Comparison of ENCODE assay signal across 8 mouse cellular contexts in the genomic region with DNA sequence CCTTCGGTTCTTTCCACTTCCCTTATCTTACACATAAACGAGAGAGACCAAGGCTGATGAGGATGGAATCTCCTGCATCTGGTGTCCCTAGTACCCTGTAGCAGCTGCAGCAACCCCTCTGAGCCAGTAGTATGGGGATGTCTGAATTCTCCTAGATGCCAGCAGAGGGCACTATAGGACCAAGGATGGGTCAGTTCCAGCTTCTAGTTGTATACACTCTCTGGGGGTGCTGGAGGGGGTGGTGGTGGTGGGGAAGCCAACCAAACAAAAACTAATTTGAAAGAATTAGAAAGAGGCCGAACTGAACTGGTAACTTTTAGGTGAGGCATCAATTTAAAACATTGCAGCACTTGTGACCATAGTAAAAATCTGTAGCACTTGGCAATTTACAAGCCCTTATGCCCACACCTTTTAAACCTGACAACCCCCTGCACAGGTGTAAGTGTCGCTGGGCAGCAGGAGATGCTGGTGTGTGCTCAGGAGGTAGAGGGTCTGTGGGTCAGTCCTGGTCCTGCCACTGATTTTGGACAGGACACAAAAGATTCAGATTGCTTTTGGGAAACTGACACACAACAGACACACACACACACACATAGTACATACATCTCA. TPM values are rescaled to one million over a fixed set of nuclear protein-coding genes. Genes with fewer than 3 reads are reported as not detected.
DNase-seq lines count a peak whose midpoint lies in the region; ATAC-seq and TF ChIP-seq lines count a peak whose summit lies in the region.

No protein-coding gene starts in this region.

- H3K27ac ChIP-seq in gastrocnemius, adult 2 months, result no peak overlapping the region
- H3K27ac ChIP-seq in intestine, embryonic 15.5 days, result no peak overlapping the region
- 0 out of 2 replicates have a peak overlapping the region, but pooled peaks have one; percentile 53 for H3K27ac ChIP-seq in limb, embryonic 12.5 days
- no peak overlapping the region; the same call in 1 of the 2 replicates for H3K27ac ChIP-seq in midbrain, embryonic 16.5 days (ENCODE audit: low read length)
- H3K27ac ChIP-seq in stomach, postnatal 0 days (replicated peaks), result no peak overlapping the region

- no peaks in the 10 kb centered on the region for H3K9me3 ChIP-seq in intestine, embryonic 15.5 days
- no peaks in the 10 kb centered on the region for H3K9me3 ChIP-seq in limb, embryonic 12.5 days
- no peaks in the 10 kb centered on the region for H3K9me3 ChIP-seq in midbrain, embryonic 16.5 days (replicated peaks; ENCODE audit: control insufficient read depth, low read length, poor library complexity, severe bottlenecking)
- H3K9me3 ChIP-seq in stomach, postnatal 0 days (ENCODE audit: control insufficient read depth, low read length), result no peaks in the 10 kb centered on the region

- 17% methylated on average over 4 of the region's 4 CpGs for WGBS in intestine, embryonic 15.5 days
- WGBS in limb, embryonic 12.5 days, result 16% methylated on average over 4 of the region's 4 CpGs
- 17% methylated on average over 4 of the region's 4 CpGs for WGBS in midbrain, embryonic 16.5 days
- 18% methylated on average over 4 of the region's 4 CpGs for WGBS in stomach, postnatal 0 days

- DNase-seq in B cell, adult 2 months, result peak; percentile 77 to 80
- DNase-seq in ZHBTc4 (ENCODE audit: low read depth, low spot score), result peak; percentile 79
- DNase-seq in cerebellum, postnatal 36 days, result peak; percentile 72 to 81
- peak; percentile 57 for DNase-seq in gastrocnemius, adult 2 months
- DNase-seq in stomach, postnatal 0 days (ENCODE audit: low spot score), result peak; percentile 59

- H3K9ac ChIP-seq in intestine, embryonic 15.5 days, result no peak overlapping the region
- H3K9ac ChIP-seq in limb, embryonic 12.5 days (replicated peaks), result no peak overlapping the region
- no peak overlapping the region for H3K9ac ChIP-seq in midbrain, embryonic 16.5 days (ENCODE audit: low read depth, low read length)
- no peak overlapping the region for H3K9ac ChIP-seq in stomach, postnatal 0 days (ENCODE audit: low read length)

- intact Hi-C loops in gastrocnemius, adult 2 months (cut with DNase I), result loop anchor here (2.0 to 10.0 kb wide), 3 partner anchors 567 to 785 kb away; no protein-coding TSS in a partner anchor

- ATAC-seq in intestine, embryonic 15.5 days, result peak; percentile 77
- peak; percentile 76; the same call in 1 of the 2 replicates for ATAC-seq in limb, embryonic 12.5 days (ENCODE audit: insufficient number of reproducible peaks, insufficient read depth, low FRiP score, low TSS enrichment, low read depth)
- ATAC-seq in midbrain, embryonic 16.5 days, result peak; percentile 88
- peak; percentile 69; the same call in 1 of the 2 replicates for ATAC-seq in stomach, postnatal 0 days (ENCODE audit: low FRiP score, low TSS enrichment)

- TF ChIP-seq EP300 in stomach, postnatal 0 days (optimal IDR thresholded peaks at IDR 0.05), result no peak

- no peak overlapping the region for H3K4me3 ChIP-seq in gastrocnemius, adult 2 months
- no peak overlapping the region for H3K4me3 ChIP-seq in intestine, embryonic 15.5 days (replicated peaks)
- no peak overlapping the region for H3K4me3 ChIP-seq in limb, embryonic 12.5 days (replicated peaks)
- H3K4me3 ChIP-seq in midbrain, embryonic 16.5 days (ENCODE audit: low read depth, low read length), result no peak overlapping the region
- no peak overlapping the region for H3K4me3 ChIP-seq in stomach, postnatal 0 days (ENCODE audit: low read depth, low read length)

- no peaks in the 10 kb centered on the region for H3K36me3 ChIP-seq in intestine, embryonic 15.5 days
- no peaks in the 10 kb centered on the region for H3K36me3 ChIP-seq in limb, embryonic 12.5 days
- no peaks in the 10 kb centered on the region for H3K36me3 ChIP-seq in midbrain, embryonic 16.5 days (ENCODE audit: control insufficient read depth, insufficient read depth, low read length)
- no peaks in the 10 kb centered on the region for H3K36me3 ChIP-seq in stomach, postnatal 0 days (ENCODE audit: control insufficient read depth, insufficient read depth, low read length)

- no peak overlapping the region for H3K4me2 ChIP-seq in intestine, embryonic 15.5 days (replicated peaks)
- H3K4me2 ChIP-seq in limb, embryonic 12.5 days, result no peak overlapping the region
- H3K4me2 ChIP-seq in midbrain, embryonic 16.5 days (ENCODE audit: low read length), result no peak overlapping the region
- no peak overlapping the region for H3K4me2 ChIP-seq in stomach, postnatal 0 days (replicated peaks; ENCODE audit: low read depth)

- no peaks in the 10 kb centered on the region for H3K4me1 ChIP-seq in intestine, embryonic 15.5 days (replicated peaks)
- H3K4me1 ChIP-seq in limb, embryonic 12.5 days (replicated peaks), result peaks cover 23% of the 10 kb centered on the region
- peaks cover 11% of the 10 kb centered on the region for H3K4me1 ChIP-seq in midbrain, embryonic 16.5 days (ENCODE audit: control insufficient read depth, insufficient read depth, low read length)
- no peaks in the 10 kb centered on the region for H3K4me1 ChIP-seq in stomach, postnatal 0 days (replicated peaks; ENCODE audit: control insufficient read depth, insufficient read depth)

- TF ChIP-seq CTCF in gastrocnemius, adult 2 months (IDR thresholded peaks at IDR 0.05), result peak; percentile 75
- TF ChIP-seq CTCF in stomach, postnatal 0 days (IDR thresholded peaks at IDR 0.05; ENCODE audit: low read depth), result peak; percentile 88

- H3K27me3 ChIP-seq in intestine, embryonic 15.5 days (replicated peaks), result no peaks in the 10 kb centered on the region
- peaks cover 6% of the 10 kb centered on the region; the same call in 1 of the 2 replicates for H3K27me3 ChIP-seq in limb, embryonic 12.5 days
- no peaks in the 10 kb centered on the region for H3K27me3 ChIP-seq in midbrain, embryonic 16.5 days (ENCODE audit: control insufficient read depth, insufficient read depth, low read depth, low read length)
- no peaks in the 10 kb centered on the region for H3K27me3 ChIP-seq in stomach, postnatal 0 days (ENCODE audit: control insufficient read depth, insufficient read depth, low read length)

RNA-seq across cellular contexts. Expression of a gene that starts 38.2 kb away (rescaled TPM):
- total RNA-seq in gastrocnemius, adult 2 months (2021), result 10 to 100 TPM; 40.4 to 43.8 TPM
- 13.0 and 13.1 TPM in 2 replicates for polyA plus RNA-seq in intestine, embryonic 15.5 days (2015; fragmentation: Nextera tagmentation; extraction: Ambion mirVana)
- 14.0 and 15.2 TPM in 2 replicates for polyA plus RNA-seq in limb, embryonic 12.5 days (2016; fragmentation: Nextera tagmentation; extraction: Ambion mirVana)
- polyA plus RNA-seq in midbrain, embryonic 16.5 days (2015; fragmentation: Nextera tagmentation; extraction: Ambion mirVana), result 18.4 and 21.7 TPM in 2 replicates
- polyA plus RNA-seq in stomach, postnatal 0 days (2015; fragmentation: Nextera tagmentation; extraction: Ambion mirVana), result 11.4 TPM in 2 replicates
